Mouse (Mus musculus) embryonic fibroblast, embryonic 13.5 days (primary cell): ENCODE results near the gene Slc2a10.

Source experiments
- CTCF ChIP-seq: IDR thresholded peaks from 2 replicates; pipeline ENCODE4 v1.5.1; 2011; ENCODE audit warnings: mild to moderate bottlenecking, control low read depth, low read length, moderate library complexity, borderline replicate concordance; ENCODE audit not compliant: insufficient read depth
- POLR2A ChIP-seq: IDR thresholded peaks from 2 replicates; pipeline ENCODE4 v1.6.1; 2011; ENCODE audit warnings: low read depth, mild to moderate bottlenecking, control low read depth, low read length, moderate library complexity

GRCm38 (mm10) chr2:165545687-165546086 lies 42.1 kb downstream of the Slc2a10 start:
- TF ChIP-seq POLR2A: no peak
- no peak for TF ChIP-seq CTCF
